Mouse (Mus musculus) telencephalon, adult 2 months (tissue): Measurements from ENCODE around the gene Zbtb17.

Experiments
- DNase-seq: peaks from one replicate; pipeline ENCODE4 v3.0.0-alpha.2; 2011; ENCODE audit warnings: low read depth, low spot score

Zbtb17 gene

DNA sequence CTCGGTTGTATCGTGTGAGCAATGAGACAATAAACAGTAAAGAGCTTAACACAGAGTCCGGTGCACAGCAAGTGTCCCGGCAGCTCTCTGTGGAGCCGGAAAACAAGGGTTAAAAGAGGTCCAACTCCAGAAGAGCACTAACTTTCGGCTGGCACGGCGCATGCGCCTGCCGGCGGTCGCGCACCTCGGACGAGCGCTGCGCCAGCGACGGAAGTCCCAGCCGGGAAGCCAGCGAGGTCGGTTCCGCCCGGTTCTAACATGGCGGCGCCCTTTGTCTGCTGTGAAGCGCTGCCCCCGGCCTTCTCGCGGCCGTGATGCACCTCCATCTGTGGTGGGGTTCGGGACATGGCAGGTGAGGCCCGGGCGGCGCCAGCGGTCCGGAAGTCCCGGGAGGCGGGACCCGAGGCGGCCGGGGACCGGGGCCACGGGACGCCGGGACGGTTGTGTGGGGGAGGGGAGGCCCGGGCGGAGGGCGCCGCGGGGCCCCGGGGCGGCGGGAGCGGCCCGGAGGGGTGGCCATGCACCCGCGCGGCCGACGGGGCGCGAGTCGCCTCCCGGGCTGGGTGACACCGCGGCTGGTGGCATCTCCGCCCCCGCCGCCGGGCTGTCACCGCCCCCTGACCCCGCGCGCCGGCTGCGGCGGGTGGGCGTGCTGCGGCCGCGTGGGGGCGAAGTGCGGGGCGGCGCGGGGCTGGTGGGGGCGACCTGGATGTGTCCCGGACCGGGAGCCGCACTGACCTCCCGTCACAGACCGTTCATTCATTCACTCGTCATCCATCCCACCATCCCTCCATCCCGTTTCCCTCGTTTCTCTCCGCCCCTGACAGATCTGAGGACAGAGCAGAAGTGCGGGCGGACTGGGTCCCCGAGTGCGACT lies at the start of gene Zbtb17:
Zbtb17 (plus strand) TSS at position 204 of the 877 bp plus-strand sequence.
- DNase-seq: peak; percentile 76

DNA sequence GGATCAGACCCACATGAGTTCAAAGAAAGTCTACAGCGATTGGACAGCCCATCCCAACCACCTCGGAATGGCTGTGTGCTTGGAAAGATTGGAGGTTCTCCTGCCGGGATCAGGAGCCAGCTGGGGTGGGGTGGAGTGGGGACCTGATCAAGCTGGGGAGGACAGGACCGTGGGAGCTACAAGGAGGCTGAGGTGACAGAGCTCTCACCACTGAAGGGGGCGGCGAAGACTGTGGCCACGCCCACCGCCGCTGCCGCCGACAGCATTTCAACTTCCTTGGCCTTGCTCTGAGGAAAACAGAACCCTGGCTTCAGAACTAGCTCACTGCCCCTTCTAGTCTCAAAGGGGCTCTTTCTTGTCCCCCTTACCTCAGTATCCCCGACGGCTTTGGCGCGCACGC lies 49.7 kb upstream of the Zbtb17 start:
- DNase-seq: no peak

DNA sequence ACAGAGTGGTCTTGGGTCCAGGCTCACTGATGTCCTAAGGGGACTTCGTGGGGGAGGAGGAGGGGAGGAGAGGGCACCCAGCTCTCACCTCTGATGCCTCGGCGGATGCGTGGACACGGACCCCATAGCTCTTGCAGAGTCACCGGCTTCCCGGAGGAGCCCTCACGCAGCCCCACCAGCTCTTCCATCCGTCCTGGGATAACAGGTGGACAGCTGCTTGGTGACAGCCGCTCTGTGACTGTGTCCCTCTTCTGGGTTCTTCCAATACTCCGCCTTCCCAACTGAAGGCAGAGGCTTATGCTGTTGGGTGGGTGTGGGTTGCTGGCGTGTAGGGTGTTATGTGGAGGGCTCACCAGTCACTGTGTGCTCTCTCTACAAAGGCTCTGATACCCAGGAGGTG lies 46.6 kb upstream of the Zbtb17 start:
- DNase-seq: no peak

DNA sequence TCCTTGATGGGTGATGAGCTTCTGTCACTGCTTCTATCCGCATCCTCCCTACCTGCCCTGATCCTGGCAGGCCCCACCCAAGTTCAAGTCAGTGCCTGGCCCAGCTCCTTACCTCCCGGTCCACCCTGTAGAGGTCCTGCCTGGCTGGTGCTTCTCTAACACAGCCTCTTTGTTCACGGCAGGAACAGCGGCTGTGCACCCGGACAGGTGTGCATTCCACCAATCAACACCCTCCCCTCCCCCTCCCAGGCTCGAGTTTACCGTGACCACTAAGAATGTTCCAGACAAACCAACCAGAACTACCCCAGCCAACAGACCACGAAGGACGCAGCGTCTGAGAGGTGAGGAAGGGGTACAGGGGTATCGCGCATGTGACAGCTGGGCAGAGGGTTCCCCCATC lies 45.9 kb upstream of the Zbtb17 start, which contains the start of gene Clcnka:
Clcnka (minus strand) TSS at position 180 of the 400 bp plus-strand sequence.
- DNase-seq: no peak

DNA sequence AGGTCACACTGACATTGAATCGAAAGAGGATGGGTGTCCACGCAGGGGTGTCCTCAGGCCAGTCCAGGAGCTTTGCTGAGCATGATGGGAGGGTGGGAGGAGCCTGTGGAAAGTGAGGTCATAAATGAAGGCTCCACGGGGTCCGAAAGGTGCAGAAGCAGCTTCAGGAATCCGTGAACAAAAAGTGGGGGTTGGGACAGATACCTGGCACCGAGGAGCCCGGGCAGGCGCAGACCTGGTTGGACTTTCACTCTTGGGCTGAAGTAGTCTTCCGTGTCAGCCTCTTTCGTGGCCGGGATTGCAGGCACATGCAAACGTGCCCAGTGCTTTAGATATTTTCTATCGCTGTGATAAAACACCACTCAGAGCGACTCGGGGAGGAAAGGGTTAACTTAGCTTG lies 44.3 kb upstream of the Zbtb17 start:
- DNase-seq: no peak

DNA sequence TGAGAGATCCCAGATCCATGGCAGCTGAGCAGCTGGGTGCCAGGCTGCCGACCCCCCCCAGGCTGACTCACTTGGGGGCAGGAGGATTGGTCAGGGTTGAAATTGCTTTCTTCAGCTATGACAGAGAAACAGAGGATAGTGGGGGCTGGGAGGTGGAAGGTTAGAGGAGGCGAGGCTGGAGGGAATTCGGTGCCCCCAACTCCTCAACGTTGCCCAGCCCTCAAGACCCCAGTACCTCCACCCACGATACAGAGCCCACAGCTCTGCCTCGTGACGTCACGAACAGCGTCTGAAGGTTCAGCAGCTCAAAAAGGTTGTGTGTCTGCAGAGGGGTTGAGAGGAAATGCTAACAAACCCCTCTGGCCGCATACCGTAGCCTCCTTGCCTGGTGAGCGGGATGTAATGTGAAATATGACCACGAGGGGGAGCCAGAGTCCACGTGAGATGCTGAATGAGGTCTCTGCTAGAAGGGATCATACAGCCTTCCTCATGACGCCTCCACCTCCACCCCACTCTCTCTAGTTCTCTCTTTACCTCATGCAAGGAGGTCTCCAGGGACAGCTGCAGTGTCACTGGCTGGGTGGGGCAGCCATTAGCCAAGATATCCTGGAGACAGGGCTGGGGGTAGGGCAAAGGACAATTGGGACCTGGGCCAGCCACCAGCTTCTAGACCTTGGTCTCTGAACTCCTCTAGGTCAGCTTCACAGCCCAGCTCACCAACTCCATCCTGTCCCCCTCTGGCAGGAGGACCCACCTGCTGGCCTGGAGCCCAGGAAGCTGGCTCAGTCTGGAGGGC lies 39.7 kb upstream of the Zbtb17 start:
- peak; percentile 45 for DNase-seq

DNA sequence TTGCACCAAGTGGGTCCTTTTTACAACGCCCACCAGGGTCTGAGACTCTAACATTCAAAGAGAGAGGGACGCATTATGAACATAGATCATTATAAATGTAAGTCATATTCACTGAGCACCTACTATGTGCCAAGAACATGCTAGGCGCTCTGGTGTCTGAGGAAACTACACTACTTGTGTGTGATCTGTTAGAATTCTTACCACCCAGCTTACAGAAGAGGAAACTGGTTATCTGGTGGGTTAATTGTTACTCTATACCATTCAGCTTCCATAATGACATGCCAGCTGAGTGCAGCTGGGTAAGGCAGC lies 39.2 kb upstream of the Zbtb17 start:
- DNase-seq: no peak

DNA sequence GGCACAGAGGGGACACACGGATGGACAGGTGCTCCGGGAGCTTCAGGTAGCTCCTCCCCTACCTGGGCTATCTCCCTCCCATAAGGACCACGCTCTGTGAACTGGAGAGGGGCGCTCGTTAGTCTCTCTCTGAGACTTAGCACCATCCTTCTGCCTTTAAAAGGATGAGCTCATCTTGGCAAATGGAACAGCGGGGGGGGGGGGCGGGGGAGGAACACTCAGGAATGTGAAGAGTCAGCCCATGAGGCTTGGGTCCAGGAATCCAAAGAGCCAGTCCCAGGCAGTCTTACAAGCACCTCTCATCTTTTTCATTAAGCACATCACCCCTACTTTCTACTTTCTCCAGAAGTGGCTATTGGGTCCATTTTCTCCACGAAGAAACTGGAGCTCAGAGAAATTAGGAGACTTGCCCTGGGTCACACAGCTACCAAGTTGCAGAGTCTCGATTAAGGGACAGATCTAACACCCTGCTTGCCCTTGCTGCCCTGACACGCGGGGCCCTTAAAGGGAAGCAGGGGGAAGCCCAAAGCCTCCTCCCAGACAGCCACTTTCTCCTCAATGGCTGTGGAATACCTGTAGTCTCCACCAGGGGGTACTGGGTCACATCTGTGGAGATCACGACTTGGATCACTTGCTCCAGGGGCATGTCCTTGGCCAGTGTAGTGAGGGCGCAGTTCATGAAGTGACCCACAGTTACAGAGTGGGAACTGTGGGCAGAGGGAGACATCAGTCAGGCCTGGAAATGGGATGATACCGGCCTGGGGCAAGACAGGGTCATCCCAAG lies 37.7 kb upstream of the Zbtb17 start:
- no peak for DNase-seq

DNA sequence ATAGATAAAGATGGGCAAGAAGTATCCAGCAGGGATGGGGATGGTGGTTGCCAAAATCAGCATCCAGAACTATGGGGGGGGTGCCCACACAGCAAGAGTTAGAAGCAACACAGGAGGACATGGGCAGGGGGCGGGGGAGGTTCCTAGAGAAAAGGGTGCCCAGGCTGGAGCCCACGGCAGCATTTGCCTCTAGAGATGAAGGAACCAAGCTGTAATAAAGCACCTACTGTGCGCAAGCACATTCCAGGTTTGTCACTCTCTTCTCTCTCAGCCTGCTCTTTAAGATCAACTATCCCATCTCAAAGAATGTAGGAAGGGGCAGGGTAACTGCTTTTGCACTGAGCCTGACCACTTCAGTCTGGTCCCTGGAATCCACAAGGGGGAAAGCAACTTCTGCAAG lies 35.9 kb upstream of the Zbtb17 start:
- no peak for DNase-seq

DNA sequence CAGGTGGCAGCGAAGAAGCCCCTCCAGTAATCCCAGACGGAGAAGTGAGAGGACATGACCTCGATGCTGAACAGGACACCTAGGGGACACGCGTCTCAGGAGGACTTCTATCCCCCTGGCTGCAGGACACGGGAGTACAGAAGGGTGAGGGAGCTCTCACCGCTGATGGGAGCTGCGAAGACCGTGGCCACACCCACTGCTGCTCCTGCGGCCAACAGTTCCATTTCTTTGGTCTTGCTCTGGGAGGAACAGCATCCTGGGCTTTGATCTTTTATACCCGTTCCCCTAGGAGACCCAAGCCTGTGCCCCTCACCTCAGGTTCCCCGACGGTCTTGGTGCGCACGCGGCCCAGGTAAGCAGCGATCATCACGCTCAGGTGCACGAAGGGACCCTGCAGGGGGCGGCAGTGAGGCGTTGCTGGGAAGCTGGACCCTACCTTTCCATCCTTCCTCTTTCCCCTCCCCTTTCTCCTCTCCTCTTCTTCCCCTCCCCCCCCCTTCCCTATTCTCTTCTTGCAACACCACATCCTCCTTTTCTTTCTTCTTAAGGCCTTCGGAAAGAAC lies 32.9 kb upstream of the Zbtb17 start:
- no peak for DNase-seq

DNA sequence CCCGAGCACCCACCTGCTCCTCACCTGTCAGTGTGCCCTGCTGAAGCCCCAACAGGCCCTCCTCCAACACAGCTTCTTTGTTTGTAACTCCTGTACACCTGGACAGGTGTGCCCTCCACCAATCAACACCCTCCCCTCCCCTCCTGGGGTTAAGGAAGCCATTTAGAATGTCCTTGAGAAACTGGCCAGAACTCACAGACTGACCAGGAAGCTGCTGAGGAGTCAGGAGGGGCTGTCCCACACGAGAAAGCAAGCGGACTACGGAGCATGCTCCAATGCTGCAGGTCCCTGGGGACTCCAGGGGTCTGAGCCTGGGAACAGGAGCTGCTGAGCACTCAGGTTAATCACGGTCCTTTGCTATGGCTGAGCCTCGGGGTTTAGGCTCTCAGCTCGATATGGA lies 28.5 kb upstream of the Zbtb17 start, which contains the start of gene Clcnkb:
Clcnkb (minus strand) TSS at position 91 of the 400 bp plus-strand sequence.
- no peak for DNase-seq

DNA sequence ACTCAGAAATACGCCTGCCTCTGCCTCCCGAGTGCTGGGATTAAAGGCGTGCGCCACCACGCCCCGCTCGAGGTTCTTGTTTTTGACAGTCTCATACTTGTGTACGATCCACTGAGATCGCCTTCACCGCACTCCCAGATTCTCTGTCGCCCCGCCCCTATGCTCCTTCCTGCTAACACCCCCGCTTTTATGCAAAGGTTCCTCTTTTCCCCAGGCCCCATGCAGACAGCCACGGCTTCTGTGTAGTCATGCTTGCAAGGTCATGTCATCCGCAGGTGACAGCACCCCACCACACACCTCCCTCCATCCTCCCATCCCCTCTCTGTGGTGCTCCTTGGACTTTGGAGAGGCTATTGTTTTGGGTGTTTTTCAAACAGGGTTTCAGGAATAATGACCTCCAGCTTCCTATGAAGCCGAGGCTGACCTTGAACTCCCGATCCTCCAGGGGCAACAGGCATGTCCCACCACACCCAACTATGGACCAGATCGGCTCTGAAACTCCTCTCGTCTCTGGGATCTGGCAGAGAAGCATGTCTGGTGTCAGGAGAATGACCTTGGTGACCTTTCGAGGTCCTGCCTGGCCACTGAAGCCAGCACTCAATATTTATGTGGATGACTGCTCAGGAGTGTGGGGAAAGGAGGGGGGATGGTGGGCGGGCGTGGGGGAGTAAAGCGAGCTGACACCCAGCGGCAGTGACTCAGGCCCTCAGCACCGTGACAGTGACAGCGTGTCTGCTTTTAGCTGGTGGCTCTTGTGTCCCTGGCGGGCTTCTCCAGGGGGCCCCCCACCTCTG lies 24.9 kb upstream of the Zbtb17 start:
- no peak for DNase-seq

DNA sequence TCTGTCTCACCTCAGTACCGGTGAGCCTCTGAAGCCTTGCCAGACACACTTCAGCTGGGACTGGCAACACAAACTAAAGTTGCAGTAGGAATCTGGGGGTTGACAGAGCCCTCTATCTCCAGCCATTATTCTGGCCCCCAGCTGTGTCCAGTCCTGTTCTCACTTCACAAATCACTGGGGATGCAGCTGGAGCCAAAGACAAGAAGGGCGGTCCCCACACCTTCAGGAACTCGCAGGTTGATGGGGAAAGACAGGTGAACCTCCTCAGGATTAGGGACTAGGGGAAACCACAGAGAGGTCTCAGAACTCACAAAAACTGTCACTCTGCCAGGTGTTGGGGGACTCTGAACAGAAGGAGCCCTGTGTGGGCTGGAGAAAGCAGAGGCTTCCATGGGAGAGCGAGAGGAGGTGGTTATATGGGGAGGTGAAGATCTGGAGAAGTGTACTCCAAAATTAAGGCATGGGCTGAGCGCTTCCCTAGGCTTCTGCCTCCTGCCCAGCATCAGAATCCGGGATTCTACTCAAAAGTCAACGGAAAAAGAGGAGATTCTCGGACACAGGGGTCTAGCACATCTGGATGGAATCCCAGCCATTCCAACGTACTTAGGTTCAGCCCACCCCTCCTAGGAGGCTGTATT lies 24.1 kb upstream of the Zbtb17 start, which contains the start of gene Hspb7:
Hspb7 (plus strand) TSS at position 588 of the 638 bp plus-strand sequence.
- DNase-seq: no peak

DNA sequence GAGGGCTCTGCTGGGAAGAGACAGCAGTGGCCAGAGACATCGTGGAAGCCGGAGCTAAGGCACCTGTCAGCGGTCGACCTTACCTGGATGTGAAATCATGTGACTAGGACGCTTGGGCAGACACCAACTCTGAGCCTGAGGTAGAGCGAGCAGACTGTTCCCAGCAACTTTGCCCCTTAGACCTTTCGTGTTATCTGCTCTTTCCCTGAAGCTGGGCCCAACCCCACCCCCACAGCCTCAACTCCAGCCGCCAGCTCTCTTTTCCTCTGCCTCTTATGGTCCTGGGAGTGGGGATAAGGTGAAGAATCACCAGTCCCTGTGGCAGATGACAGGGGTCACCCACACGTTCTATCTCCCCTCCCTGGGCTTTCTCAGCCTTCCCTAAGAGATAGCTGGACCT lies 23.6 kb upstream of the Zbtb17 start:
- DNase-seq: no peak

DNA sequence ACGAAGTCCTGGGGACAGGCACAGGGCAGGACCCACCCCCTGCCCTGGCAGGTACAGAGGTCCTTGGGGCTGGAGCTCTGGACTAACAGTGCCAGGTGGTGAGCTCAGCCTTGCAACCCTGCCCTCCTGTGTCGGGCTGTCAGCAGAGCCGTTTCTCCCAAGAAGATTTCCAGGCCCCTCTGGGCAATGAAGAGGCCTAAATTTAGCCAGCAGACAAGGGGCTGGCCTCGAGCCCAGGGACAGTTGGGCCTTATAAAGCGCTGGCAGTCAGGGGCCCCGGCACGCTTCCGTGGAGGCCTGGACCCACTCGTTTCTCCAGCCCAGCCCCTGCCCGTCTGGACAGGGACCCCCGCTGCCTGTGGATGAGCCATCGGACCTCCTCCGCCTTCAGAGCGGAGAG lies 23.0 kb upstream of the Zbtb17 start:
- DNase-seq: no peak

DNA sequence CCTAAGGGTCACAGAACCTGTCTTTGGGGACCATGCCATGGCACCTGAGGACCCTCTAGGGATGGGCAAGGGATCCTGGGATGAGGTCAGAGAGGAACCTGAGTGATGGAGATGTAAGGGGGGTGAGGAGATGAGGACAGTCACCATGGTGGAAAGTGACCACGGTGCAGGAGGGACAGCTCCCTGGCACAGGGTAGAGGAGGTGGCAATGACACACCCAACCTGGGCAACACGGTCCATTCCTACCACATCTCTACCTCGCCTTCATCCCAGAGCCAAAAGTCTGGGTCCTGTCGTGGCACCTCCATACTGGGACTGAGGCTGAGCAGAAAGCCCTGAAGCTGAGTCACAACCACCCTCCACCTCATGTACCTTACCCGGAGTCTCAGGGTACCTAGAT lies 21.6 kb upstream of the Zbtb17 start:
- DNase-seq: no peak

DNA sequence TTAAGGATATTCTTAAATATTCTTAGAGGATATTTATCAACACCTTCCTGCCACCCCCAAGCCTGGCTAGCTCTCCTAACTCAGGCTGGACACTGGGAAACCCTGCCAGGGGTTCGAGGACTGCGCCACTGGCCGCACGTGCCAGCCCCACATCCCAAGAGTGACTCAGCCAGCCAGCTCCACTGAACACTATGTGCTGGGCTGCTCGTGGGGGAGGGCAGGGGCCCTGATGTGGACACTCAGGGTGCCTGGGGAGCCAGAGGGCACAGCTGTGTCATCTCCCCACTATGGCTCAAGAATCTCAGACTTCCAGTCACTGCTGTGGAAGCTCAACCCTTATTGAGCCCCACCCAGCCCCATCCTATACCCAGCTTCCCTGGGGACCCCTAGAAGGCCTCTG lies 21.2 kb upstream of the Zbtb17 start:
- DNase-seq: no peak

DNA sequence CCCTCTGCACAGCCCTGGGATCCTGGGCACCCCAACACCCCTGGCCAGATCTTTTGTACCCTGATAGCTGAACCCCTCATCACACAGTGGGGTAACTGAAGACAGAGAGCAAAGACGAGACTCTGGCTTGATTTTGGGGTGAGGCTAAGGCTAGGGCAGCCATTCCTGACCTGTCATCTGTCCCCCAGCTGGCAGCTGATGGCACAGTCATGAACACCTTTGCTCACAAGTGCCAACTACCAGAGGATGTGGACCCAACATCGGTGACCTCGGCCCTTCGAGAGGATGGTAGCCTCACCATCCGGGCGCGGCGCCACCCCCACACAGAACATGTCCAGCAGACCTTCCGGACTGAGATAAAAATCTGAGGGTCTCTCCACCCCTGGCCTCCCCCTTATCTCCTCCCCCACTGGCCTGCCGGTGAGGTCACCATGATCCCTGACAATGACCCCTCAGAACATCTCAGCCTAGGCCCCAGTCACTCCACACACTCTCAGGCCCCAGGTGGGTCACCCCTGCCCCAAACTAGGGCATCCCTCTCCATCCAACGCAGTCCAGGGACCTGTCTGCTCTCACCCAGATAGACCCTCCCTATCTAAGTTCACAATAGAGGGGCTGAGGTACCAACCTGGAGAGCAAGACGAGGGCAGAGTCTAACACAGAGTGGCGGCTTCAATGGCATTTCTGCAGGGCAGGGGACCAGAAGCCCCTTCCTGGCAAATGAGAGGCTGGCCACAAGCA lies 20.6 kb upstream of the Zbtb17 start:
- DNase-seq: no peak
